In the genomic region with DNA sequence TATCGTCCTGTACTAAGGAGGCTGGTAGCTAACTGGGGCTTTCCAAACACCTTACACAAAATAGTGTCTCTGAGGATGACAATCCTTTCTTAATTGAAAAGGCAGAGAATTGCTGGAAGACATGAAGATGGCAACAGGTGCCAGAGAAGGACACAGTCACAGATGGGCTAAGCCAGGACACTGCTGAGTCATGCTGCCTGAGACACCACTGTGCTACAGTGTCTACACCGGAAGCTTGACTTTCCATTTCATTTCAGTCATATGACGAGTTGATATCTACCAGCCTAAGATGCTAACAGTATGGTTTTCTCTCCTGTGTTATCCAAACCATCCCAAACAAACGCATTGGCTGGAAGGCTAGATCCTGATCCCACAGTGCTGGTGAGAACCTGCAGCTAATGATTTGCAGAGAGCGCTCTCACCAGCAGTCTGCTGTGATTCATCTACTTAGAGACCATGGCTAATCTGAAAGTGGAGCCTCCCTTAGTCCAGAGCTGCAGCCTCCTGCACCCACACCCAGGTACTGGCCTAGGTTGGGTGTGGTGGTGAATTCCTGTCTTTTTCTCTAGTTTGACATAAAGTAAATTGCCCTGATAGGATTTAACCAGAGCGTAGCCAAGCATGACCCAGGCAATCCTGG, we compare ENCODE assay signal across 24 mouse cellular contexts.
DNase-seq lines count a peak whose midpoint lies in the region; ATAC-seq and TF ChIP-seq lines count a peak whose summit lies in the region.
"Had no signal": no experiment of that assay in that cellular context is flagged by ENCODE, and none has a peak within 500 bp of the region (broad histone marks: within the 10 kb centered on the region; RNA-seq: fewer than 3 reads in every experiment).

No protein-coding gene starts in this region.

- H3K4me2 ChIP-seq in stomach, postnatal 0 days (replicated peaks; ENCODE audit: low read depth) = no peak overlapping the region
- H3K4me2 ChIP-seq: forebrain, embryonic 15.5 days; hindbrain, embryonic 14.5 days had no signal

- no peak overlapping the region for H3K4me3 ChIP-seq in layer of hippocampus, adult 2 months
- H3K4me3 ChIP-seq in stomach, postnatal 0 days (ENCODE audit: low read depth, low read length) = no peak overlapping the region
- H3K4me3 ChIP-seq: forebrain, embryonic 10.5 days; forebrain, embryonic 15.5 days; heart, embryonic 10.5 days had no signal

- peak overlapping the region; percentile 36; the same call in 1 of the 2 replicates for H3K27ac ChIP-seq in layer of hippocampus, adult 2 months
- H3K27ac ChIP-seq in stomach, postnatal 0 days (replicated peaks) = no peak overlapping the region
- H3K27ac ChIP-seq: forebrain, embryonic 10.5 days; forebrain, embryonic 15.5 days; heart, embryonic 10.5 days; hindbrain, embryonic 14.5 days; kidney, postnatal 0 days; liver, embryonic 14.5 days had no signal

- H3K36me3 ChIP-seq in stomach, postnatal 0 days (ENCODE audit: control insufficient read depth, insufficient read depth, low read length) = no peaks in the 10 kb centered on the region
- H3K36me3 ChIP-seq: forebrain, embryonic 10.5 days; forebrain, embryonic 15.5 days; heart, embryonic 10.5 days had no signal

- no peak overlapping the region for H3K9ac ChIP-seq in stomach, postnatal 0 days (ENCODE audit: low read length)
- H3K9ac ChIP-seq: forebrain, embryonic 15.5 days; hindbrain, embryonic 14.5 days; liver, embryonic 14.5 days had no signal

- 82% methylated on average over 6 of the region's 6 CpGs for WGBS in stomach, postnatal 0 days

- no peaks in the 10 kb centered on the region for H3K9me3 ChIP-seq in stomach, postnatal 0 days (ENCODE audit: control insufficient read depth, low read length)
- H3K9me3 ChIP-seq: forebrain, embryonic 10.5 days; forebrain, embryonic 15.5 days; heart, embryonic 10.5 days had no signal

- H3K4me1 ChIP-seq in stomach, postnatal 0 days (replicated peaks; ENCODE audit: control insufficient read depth, insufficient read depth) = no peaks in the 10 kb centered on the region

- no peaks in the 10 kb centered on the region for H3K27me3 ChIP-seq in stomach, postnatal 0 days (ENCODE audit: control insufficient read depth, insufficient read depth, low read length)
- H3K27me3 ChIP-seq: forebrain, embryonic 15.5 days had no signal

- intact Hi-C loops in heart, postnatal 25 days (cut with DNase I) = no loop called here

- DNase-seq in cerebellum, postnatal 36 days = no peak
- DNase-seq in layer of hippocampus, adult 2 months (ENCODE audit: low spot score in 2 of 2) = no peak
- no peak for DNase-seq in layer of hippocampus, adult 9-11 months
- peak; percentile 41 for DNase-seq in R1 (ENCODE audit: low read depth, low spot score)
- DNase-seq in stomach, postnatal 0 days (ENCODE audit: low spot score) = no peak
- DNase-seq in heart, postnatal 25 days (ENCODE audit: low spot score) = no peak
- no peak for DNase-seq in layer of hippocampus, adult 18-20 months (ENCODE audit: low spot score in 2 of 2)
- DNase-seq: adrenal gland, postnatal 25 days; gastrocnemius, postnatal 25 days; heart, postnatal 4 days; kidney, adult 11 months; liver; lung, adult 2 months; lung, postnatal 14 days; spleen, adult 18-20 months had no signal

- TF ChIP-seq EP300 in stomach, postnatal 0 days (optimal IDR thresholded peaks at IDR 0.05) = no peak

- peak; percentile 29; the same call in 1 of the 2 replicates for ATAC-seq in cerebellum, adult (ENCODE audit: insufficient number of reproducible peaks, low FRiP score, low TSS enrichment)
- ATAC-seq in stomach, postnatal 0 days (ENCODE audit: low FRiP score, low TSS enrichment) = 0 out of 2 replicates have a peak, but pooled peaks have one; percentile 53
- ATAC-seq: forebrain, embryonic 15.5 days; inflammation-experienced regulatory T-cells, adult 6 months; midbrain, embryonic 16.5 days had no signal

- TF ChIP-seq CTCF in layer of hippocampus, adult 2 months (conservative IDR thresholded peaks at IDR 0.05) = no peak
- no peak for TF ChIP-seq CTCF in stomach, postnatal 0 days (IDR thresholded peaks at IDR 0.05; ENCODE audit: low read depth)
